Mouse (Mus musculus): ENCODE data around the gene Rtl8a. TPM values are rescaled to one million over a fixed set of nuclear protein-coding genes. Genes with fewer than 3 reads are reported as not detected.

Rtl8a gene
- total RNA-seq (2023) = 8.8 to 11.0 TPM (median 9.3 TPM) in 4 replicates

GRCm38 (mm10) chrX:53642980-53643961 is at the start of gene Rtl8a:
TSS of gene Rtl8a (minus strand) at chrX:53643682.

DNA sequence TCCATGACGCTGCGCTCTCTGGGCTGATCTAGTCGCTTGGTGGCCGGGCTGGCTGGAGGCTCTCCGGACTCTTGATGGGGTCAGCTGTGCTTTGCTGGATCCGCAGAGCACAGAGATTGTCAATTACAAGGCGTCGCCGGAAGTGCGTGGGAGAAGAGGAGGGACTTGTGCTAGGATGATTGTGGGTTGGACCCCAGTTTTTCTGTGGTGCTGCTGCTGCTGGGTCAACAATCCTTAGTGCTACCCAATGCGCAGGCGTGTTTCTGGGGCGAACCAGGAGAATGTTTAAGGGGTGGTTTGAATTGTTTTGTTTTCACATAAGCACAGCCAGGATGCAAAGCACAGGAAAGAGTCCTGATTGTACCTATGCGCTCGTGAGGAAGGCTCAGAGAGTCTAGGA is 26.8 kb upstream of the Rtl8a start, which contains the start of gene Rtl8b:
Gene Rtl8b (minus strand): TSS at position 115 of the 400 bp plus-strand sequence.

DNA sequence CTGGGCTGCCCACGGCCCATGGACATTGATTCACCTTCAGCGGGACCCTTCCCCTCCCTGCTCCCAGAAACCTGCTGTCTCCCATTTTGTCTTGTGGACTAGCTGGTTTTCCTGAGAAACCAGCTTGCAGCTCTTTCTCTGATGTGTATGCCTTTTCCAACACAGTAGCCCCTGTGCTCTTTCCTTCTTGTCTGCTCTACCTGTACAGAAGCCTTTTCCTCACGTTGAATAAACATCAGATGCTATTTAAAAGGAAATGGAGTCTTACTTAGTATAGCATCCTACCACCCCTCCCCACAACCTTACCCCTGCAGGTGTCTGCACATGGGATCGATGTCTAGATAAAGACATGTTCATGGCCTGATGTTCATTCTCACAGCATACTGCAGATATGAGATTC is 34.6 kb downstream of the Rtl8a start, which contains the start of gene Gm14597:
Gene Gm14597 (minus strand): TSS at position 101 of the 400 bp plus-strand sequence.

GRCm38 (mm10) chrX:53607242-53608121 is 36.0 kb downstream of the Rtl8a start, which contains the start of gene Rtl8c:
TSS of gene Rtl8c (plus strand) at chrX:53608032.

Other genes with a start within 250 kb of the Rtl8a start
- not detected in 4 replicates for gene Etd, start 208.8 kb downstream of the Rtl8a start, total RNA-seq (2023)
- gene Rtl8c, start 35.6 kb downstream of the Rtl8a start, total RNA-seq (2023) = 3.7 to 6.0 TPM (median 5.2 TPM) in 3 of 4 replicates, not detected in the other
- gene Gm14597, start 34.7 kb downstream of the Rtl8a start, total RNA-seq (2023) = not detected in 4 replicates
- 6.5 to 12.6 TPM (median 9.5 TPM) in 4 replicates for gene Rtl8b, start 26.7 kb upstream of the Rtl8a start, total RNA-seq (2023)
- not detected in 4 replicates for gene 4930502E18Rik, start 81.1 kb upstream of the Rtl8a start, total RNA-seq (2023)
- gene 1700013H16Rik, start 114.1 kb upstream of the Rtl8a start, total RNA-seq (2023) = not detected in 4 replicates
- gene Zfp36l3, start 132.7 kb upstream of the Rtl8a start, total RNA-seq (2023) = not detected in 4 replicates
- gene Xlr, start 154.0 kb upstream of the Rtl8a start, total RNA-seq (2023) = 1.2 to 3.1 TPM (median 2.4 TPM) in 3 of 4 replicates, not detected in the other

Data from B cell, adult 62 days (primary cell).